Mouse (Mus musculus): ENCODE measurements around the gene Csrp2. TPM values are rescaled to one million over a fixed set of nuclear protein-coding genes. Genes with fewer than 3 reads are reported as not detected.

Csrp2 gene
- polyA plus RNA-seq, 1 experiment from 2014 or later = 92.4 TPM

DNA sequence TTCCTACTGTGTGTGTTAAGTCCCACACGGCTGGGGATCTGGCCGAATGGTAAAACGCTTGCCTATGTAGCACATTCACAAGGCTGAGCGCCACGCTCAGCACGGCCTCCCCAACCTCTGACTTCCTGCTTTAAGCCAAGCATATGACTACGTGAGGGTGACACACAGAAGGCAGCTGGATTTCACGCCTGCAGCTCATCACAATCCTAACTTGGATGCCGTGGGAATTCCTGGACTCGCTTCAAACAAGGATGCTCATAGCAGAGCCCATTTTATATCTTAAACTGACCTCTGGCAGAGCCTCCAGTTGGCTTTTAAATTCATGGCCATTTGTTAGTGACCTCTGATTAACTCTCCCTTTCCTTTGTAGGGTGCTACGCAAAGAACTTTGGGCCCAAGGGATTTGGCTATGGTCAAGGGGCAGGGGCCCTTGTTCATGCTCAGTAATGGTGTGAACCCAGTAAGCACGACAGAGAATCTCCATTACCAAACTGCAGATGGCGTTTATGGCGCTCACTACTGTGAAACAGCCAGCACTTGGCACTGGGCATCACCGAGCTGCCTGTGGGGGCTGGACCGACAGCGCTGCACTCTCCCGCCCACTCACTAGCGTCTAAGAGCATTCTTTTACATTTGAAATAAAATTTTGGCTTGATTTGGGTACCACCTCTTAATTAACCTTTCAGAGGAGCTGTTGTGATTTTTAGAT, 19.4 kb downstream of the Csrp2 start:
- no peak for DNase-seq
- Histone ChIP-seq H3K4me2 (ENCODE audit: low read length) (no peak overlapping the region), H3K9me3 (ENCODE audit: control insufficient read depth, low read length) (no peaks in the 10 kb centered on the region), H3K36me3 (ENCODE audit: control insufficient read depth, insufficient read depth, low read length) (peaks cover 31% of the 10 kb centered on the region), H3K27me3 (ENCODE audit: control insufficient read depth, insufficient read depth, low read length) (no peaks in the 10 kb centered on the region), H3K4me1 (ENCODE audit: control insufficient read depth, insufficient read depth, low read length) (no peaks in the 10 kb centered on the region), H3K4me3 (replicated peaks; ENCODE audit: low read depth, low read length) (no peak overlapping the region), H3K27ac (replicated peaks; ENCODE audit: low read depth, low read length) (no peak overlapping the region), H3K9ac (replicated peaks; ENCODE audit: low read length) (no peak overlapping the region)
- 88% methylated on average over 19 of the region's 19 CpGs for WGBS
- ATAC-seq (ENCODE audit: low FRiP score, low TSS enrichment) = no peak

DNA sequence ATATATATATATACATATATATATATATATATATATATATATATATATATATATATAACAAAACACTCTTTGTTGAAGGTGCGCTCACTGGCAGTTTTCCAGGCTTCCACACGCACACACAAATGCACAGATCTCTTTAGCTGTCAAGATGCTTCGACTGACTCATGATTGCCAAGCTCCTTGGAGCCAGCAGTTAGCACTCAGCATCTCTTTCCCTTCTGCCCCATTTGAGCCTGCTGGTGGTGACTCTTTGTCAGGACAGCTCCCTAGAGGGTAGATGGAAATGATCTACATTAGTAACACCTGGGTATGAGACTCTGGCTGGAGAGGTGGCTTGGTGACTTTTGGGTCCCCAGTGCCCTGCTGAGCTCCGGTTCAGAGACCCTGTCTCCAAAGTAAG, 20.1 kb downstream of the Csrp2 start:
- Histone ChIP-seq H3K27ac (replicated peaks; ENCODE audit: low read depth, low read length) (no peak overlapping the region), H3K27me3 (ENCODE audit: control insufficient read depth, insufficient read depth, low read length) (no peaks in the 10 kb centered on the region), H3K4me3 (replicated peaks; ENCODE audit: low read depth, low read length) (no peak overlapping the region), H3K36me3 (ENCODE audit: control insufficient read depth, insufficient read depth, low read length) (peaks cover 36% of the 10 kb centered on the region), H3K9me3 (ENCODE audit: control insufficient read depth, low read length) (no peaks in the 10 kb centered on the region), H3K9ac (replicated peaks; ENCODE audit: low read length) (no peak overlapping the region), H3K4me2 (ENCODE audit: low read length) (no peak overlapping the region), H3K4me1 (ENCODE audit: control insufficient read depth, insufficient read depth, low read length) (no peaks in the 10 kb centered on the region)
- WGBS = 77% methylated on average over 4 of the region's 4 CpGs
- ATAC-seq (ENCODE audit: low FRiP score, low TSS enrichment) (no peak), DNase-seq (no peak)

DNA sequence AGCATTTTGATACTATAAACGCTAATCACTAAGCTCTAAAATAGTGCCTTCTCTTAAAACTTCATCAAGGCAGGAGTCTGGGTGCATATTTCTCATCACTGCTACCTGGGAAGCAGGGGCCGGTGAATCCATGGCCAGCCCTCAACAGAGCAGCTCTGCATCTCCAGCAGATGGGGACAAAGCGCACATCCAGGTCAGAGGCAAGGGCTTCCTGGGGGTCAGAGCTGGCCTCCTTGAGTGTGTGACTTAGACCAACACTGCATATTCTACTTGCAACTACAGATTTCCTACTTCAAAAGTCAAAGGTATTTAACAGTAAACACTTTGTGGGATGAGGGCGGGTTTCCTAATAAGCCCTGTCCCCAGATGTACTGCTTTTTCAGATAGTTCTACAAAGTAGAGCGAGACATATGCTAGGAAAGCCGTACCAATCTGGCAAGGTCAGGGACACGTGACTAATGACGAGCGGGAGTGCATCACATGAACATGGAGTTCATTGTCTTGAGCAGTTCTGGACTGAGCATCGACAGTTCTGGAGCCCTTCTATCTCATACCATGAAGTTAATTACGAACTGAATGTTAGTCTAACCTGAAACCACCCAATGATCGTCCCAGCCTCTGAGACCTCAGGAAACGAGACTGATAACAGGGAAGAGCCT, 21.3 kb downstream of the Csrp2 start:
- DNase-seq (no peak), ATAC-seq (ENCODE audit: low FRiP score, low TSS enrichment) (no peak)
- H3K36me3 ChIP-seq (ENCODE audit: control insufficient read depth, insufficient read depth, low read length) = peaks cover 48% of the 10 kb centered on the region
- H3K27me3 ChIP-seq (ENCODE audit: control insufficient read depth, insufficient read depth, low read length) = no peaks in the 10 kb centered on the region
- H3K4me3 ChIP-seq (replicated peaks; ENCODE audit: low read depth, low read length) = no peak overlapping the region
- H3K4me2 ChIP-seq (ENCODE audit: low read length) = no peak overlapping the region
- H3K27ac ChIP-seq (replicated peaks; ENCODE audit: low read depth, low read length) = no peak overlapping the region
- no peak overlapping the region for H3K9ac ChIP-seq (replicated peaks; ENCODE audit: low read length)
- 90% methylated on average over 13 of the region's 13 CpGs for WGBS
- no peaks in the 10 kb centered on the region for H3K9me3 ChIP-seq (ENCODE audit: control insufficient read depth, low read length)
- H3K4me1 ChIP-seq (ENCODE audit: control insufficient read depth, insufficient read depth, low read length) = no peaks in the 10 kb centered on the region

DNA sequence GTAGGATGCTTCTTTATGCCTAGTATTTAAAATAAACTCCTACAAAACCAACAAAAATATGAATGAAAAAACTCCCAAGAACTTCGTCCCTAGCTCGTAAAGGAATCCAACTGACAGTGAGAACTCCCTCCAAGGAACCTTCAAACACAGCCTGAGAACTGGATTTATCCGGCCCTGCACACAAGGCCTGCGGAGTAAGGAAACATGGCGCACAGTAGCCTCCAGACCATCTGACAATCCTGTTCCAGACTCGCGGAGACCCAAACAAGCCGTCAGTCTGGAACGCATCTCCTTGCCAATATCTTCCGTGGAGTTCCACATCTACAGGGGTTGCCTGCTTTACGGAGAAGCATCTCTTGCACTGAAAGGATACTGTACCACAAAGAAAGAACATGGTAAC, 22.4 kb downstream of the Csrp2 start:
- ATAC-seq (ENCODE audit: low FRiP score, low TSS enrichment) (no peak), DNase-seq (no peak)
- H3K27me3 ChIP-seq (ENCODE audit: control insufficient read depth, insufficient read depth, low read length) = no peaks in the 10 kb centered on the region
- no peaks in the 10 kb centered on the region for H3K9me3 ChIP-seq (ENCODE audit: control insufficient read depth, low read length)
- no peak overlapping the region for H3K4me2 ChIP-seq (ENCODE audit: low read length)
- no peak overlapping the region for H3K9ac ChIP-seq (replicated peaks; ENCODE audit: low read length)
- H3K4me3 ChIP-seq (replicated peaks; ENCODE audit: low read depth, low read length) = no peak overlapping the region
- peaks cover 58% of the 10 kb centered on the region for H3K36me3 ChIP-seq (ENCODE audit: control insufficient read depth, insufficient read depth, low read length)
- WGBS = 95% methylated on average over 11 of the region's 11 CpGs
- H3K27ac ChIP-seq (replicated peaks; ENCODE audit: low read depth, low read length) = no peak overlapping the region
- no peaks in the 10 kb centered on the region for H3K4me1 ChIP-seq (ENCODE audit: control insufficient read depth, insufficient read depth, low read length)

DNA sequence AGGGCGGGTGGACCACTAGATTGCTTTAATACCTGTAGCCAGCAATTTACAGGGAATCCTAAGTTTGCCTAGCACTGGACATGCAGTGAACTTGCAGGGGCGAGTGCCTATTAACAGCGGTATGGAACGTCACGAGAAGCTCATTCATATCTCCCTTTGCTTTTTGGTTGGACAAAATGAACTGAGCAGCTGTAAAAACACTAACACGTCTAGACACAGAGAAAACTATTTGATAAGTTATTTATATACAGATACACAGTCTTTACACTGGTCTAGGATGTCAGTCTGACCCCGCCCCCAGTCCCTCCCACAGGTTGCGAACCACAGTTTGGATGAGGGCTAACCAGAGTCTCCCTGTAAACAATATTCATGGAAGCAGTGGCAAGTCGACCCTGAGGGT, 23.2 kb downstream of the Csrp2 start:
- ATAC-seq (ENCODE audit: low FRiP score, low TSS enrichment) = no peak
- H3K36me3 ChIP-seq (ENCODE audit: control insufficient read depth, insufficient read depth, low read length) = peaks cover 66% of the 10 kb centered on the region
- H3K27ac ChIP-seq (replicated peaks; ENCODE audit: low read depth, low read length) = no peak overlapping the region
- H3K27me3 ChIP-seq (ENCODE audit: control insufficient read depth, insufficient read depth, low read length) = no peaks in the 10 kb centered on the region
- no peak overlapping the region for H3K9ac ChIP-seq (replicated peaks; ENCODE audit: low read length)
- H3K4me1 ChIP-seq (ENCODE audit: control insufficient read depth, insufficient read depth, low read length) = no peaks in the 10 kb centered on the region
- 91% methylated on average over 9 of the region's 9 CpGs for WGBS
- H3K4me3 ChIP-seq (replicated peaks; ENCODE audit: low read depth, low read length) = no peak overlapping the region
- no peaks in the 10 kb centered on the region for H3K9me3 ChIP-seq (ENCODE audit: control insufficient read depth, low read length)
- H3K4me2 ChIP-seq (ENCODE audit: low read length) = no peak overlapping the region
- DNase-seq = no peak

DNA sequence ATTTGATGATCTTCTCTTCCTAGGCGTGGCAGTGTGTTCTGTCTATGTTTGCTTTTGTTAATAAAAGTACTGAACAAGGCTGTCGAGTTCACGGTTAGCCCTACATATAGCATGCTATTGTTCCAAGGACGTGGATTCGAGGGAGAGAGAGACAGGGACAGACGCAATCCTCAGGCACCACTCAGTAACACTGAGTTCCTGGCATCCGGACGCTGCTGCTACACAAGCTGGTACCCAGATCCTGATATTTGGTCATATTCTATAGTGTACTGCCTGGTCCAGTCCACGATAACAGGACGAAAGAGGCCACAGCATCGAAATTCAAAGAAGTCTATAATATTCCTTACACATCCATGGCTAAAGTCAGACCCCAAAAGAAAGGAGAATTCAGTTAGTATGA, 24.6 kb downstream of the Csrp2 start:
- ATAC-seq (ENCODE audit: low FRiP score, low TSS enrichment) (no peak), DNase-seq (no peak)
- Histone ChIP-seq H3K27me3 (ENCODE audit: control insufficient read depth, insufficient read depth, low read length) (no peaks in the 10 kb centered on the region), H3K4me2 (ENCODE audit: low read length) (no peak overlapping the region), H3K4me1 (ENCODE audit: control insufficient read depth, insufficient read depth, low read length) (no peaks in the 10 kb centered on the region), H3K27ac (replicated peaks; ENCODE audit: low read depth, low read length) (no peak overlapping the region), H3K9me3 (ENCODE audit: control insufficient read depth, low read length) (no peaks in the 10 kb centered on the region), H3K9ac (replicated peaks; ENCODE audit: low read length) (no peak overlapping the region), H3K4me3 (replicated peaks; ENCODE audit: low read depth, low read length) (no peak overlapping the region), H3K36me3 (ENCODE audit: control insufficient read depth, insufficient read depth, low read length) (peaks cover 61% of the 10 kb centered on the region)
- 90% methylated on average over 11 of the region's 11 CpGs for WGBS

DNA sequence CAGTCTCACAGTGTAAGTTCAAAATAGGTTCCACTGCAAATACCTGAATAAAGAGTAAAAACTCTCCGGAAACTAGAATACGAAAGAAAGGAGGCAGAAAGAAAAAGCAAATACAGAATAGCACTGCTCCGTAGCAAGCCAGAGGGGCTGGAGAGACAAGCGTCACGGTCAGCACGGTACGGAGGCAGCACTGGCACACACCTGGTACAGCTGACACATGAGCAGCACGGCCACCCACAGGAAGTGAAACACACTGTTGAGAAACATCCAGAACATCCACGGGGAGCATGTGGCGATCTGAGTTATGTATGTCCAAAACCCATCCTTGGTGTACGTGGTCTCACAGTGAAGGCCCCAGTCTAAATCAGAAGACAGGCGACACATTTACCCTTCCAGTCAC, 26.4 kb downstream of the Csrp2 start:
- H3K9me3 ChIP-seq (ENCODE audit: control insufficient read depth, low read length) = no peaks in the 10 kb centered on the region
- ATAC-seq (ENCODE audit: low FRiP score, low TSS enrichment) (no peak), DNase-seq (no peak)
- no peak overlapping the region for H3K4me3 ChIP-seq (replicated peaks; ENCODE audit: low read depth, low read length)
- H3K4me1 ChIP-seq (ENCODE audit: control insufficient read depth, insufficient read depth, low read length) = no peaks in the 10 kb centered on the region
- no peak overlapping the region for H3K4me2 ChIP-seq (ENCODE audit: low read length)
- no peaks in the 10 kb centered on the region for H3K27me3 ChIP-seq (ENCODE audit: control insufficient read depth, insufficient read depth, low read length)
- no peak overlapping the region for H3K9ac ChIP-seq (replicated peaks; ENCODE audit: low read length)
- H3K27ac ChIP-seq (replicated peaks; ENCODE audit: low read depth, low read length) = no peak overlapping the region
- H3K36me3 ChIP-seq (ENCODE audit: control insufficient read depth, insufficient read depth, low read length) = peaks cover 67% of the 10 kb centered on the region
- WGBS = 95% methylated on average over 12 of the region's 12 CpGs

DNA sequence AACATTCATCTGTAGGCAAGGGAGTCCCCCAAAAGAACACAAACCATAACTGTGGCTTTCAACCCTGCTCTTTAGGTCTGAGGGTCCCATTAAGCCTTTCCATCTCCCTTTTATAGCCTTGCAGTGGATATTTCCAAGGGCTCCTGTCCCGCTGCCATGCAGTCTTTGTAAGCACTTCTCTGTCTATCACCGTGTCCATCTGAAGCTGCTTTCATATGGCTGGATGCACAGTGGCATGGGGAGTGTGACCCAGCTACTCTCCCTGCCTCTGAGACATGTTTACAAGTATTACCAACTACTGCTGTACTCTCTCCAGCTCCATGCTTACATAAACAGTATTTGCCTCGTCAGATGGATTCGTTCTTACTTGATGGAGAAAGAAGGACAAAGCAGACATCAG, 28.0 kb downstream of the Csrp2 start:
- Histone ChIP-seq H3K27ac (replicated peaks; ENCODE audit: low read depth, low read length) (no peak overlapping the region), H3K9ac (replicated peaks; ENCODE audit: low read length) (no peak overlapping the region), H3K27me3 (ENCODE audit: control insufficient read depth, insufficient read depth, low read length) (no peaks in the 10 kb centered on the region), H3K4me2 (ENCODE audit: low read length) (no peak overlapping the region), H3K4me3 (replicated peaks; ENCODE audit: low read depth, low read length) (no peak overlapping the region), H3K9me3 (ENCODE audit: control insufficient read depth, low read length) (no peaks in the 10 kb centered on the region), H3K36me3 (ENCODE audit: control insufficient read depth, insufficient read depth, low read length) (peaks cover 62% of the 10 kb centered on the region), H3K4me1 (ENCODE audit: control insufficient read depth, insufficient read depth, low read length) (no peaks in the 10 kb centered on the region)
- no peak for ATAC-seq (ENCODE audit: low FRiP score, low TSS enrichment)
- no peak for DNase-seq
- WGBS = 88% methylated on average over 4 of the region's 4 CpGs

DNA sequence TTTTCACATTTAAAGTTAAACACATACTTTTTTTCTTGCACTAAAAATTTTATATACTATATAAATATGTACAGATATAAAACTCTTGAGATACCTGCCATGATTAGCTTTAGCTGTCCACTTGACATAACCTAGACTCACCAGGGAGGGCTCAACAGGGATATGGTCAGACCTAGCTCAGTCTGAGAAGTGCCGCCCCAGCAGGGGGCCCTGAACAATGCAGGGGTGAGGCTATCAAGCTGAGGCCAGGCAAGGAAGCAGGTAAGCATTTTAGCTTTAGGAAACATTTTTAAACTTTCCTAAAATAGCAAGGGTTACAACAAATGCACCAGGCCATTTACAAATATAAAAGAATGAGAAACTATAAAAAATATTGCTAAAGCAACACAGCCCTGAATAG, 31.5 kb downstream of the Csrp2 start:
- DNase-seq (no peak), ATAC-seq (ENCODE audit: low FRiP score, low TSS enrichment) (no peak)
- H3K27ac ChIP-seq (replicated peaks; ENCODE audit: low read depth, low read length) = no peak overlapping the region
- no peak overlapping the region for H3K9ac ChIP-seq (replicated peaks; ENCODE audit: low read length)
- H3K27me3 ChIP-seq (ENCODE audit: control insufficient read depth, insufficient read depth, low read length) = no peaks in the 10 kb centered on the region
- H3K4me3 ChIP-seq (replicated peaks; ENCODE audit: low read depth, low read length) = no peak overlapping the region
- peaks cover 49% of the 10 kb centered on the region for H3K36me3 ChIP-seq (ENCODE audit: control insufficient read depth, insufficient read depth, low read length)
- WGBS = 97% methylated on average over 1 of the region's 1 CpGs
- H3K9me3 ChIP-seq (ENCODE audit: control insufficient read depth, low read length) = no peaks in the 10 kb centered on the region
- H3K4me1 ChIP-seq (ENCODE audit: control insufficient read depth, insufficient read depth, low read length) = no peaks in the 10 kb centered on the region
- no peak overlapping the region for H3K4me2 ChIP-seq (ENCODE audit: low read length)
